Mouse (Mus musculus) myocyte (in vitro differentiated cells): Measurements from ENCODE around the gene Stac2. TPM values are rescaled to one million over a fixed set of nuclear protein-coding genes. Genes with fewer than 3 reads are reported as not detected.

Experiments used
- H3K27me3 ChIP-seq: one replicate; pipeline ENCODE4 v1.6.1; 2011; ENCODE audit not compliant: control insufficient read depth, insufficient read depth, insufficient read length
- H3K36me3 ChIP-seq: one replicate; pipeline ENCODE4 v1.6.1; 2011; ENCODE audit not compliant: control insufficient read depth, insufficient read depth
- H3K4me2 ChIP-seq: one replicate; pipeline ENCODE4 v1.6.1; 2011; ENCODE audit warnings: low read depth, control low read depth
- H3K4me3 ChIP-seq: one replicate; pipeline ENCODE4 v1.5.1; 2011; ENCODE audit warnings: mild to moderate bottlenecking, control low read depth, moderate library complexity
- H3K79me2 ChIP-seq: one replicate; pipeline ENCODE4 v1.6.1; 2011; ENCODE audit not compliant: control insufficient read depth, insufficient read depth
- H3ac ChIP-seq: one replicate; pipeline ENCODE4 v1.6.1; 2011; ENCODE audit not compliant: control insufficient read depth, insufficient read length
- CEBPB ChIP-seq: IDR thresholded peaks from 2 replicates; pipeline ENCODE4 v1.6.1; 2011; ENCODE audit warnings: mild to moderate bottlenecking, moderate library complexity; ENCODE audit not compliant: poor library complexity, insufficient read depth, severe bottlenecking
- E2F4 ChIP-seq: IDR thresholded peaks from one replicate; pipeline ENCODE4 v1.6.1; 2011; ENCODE audit warnings: mild to moderate bottlenecking, control low read depth, moderate library complexity; ENCODE audit not compliant: insufficient read depth
- MAX ChIP-seq: IDR thresholded peaks from one replicate; pipeline ENCODE4 v1.6.1; 2011; ENCODE audit warnings: low read depth, mild to moderate bottlenecking, control low read depth
- MYOD1 ChIP-seq, 3 experiments: IDR thresholded peaks; one replicate each; pipeline ENCODE4 v1.6.1; 2011; ENCODE audit warnings: control low read depth in 2 of 3, low read depth in 2 of 3, mild to moderate bottlenecking in 2 of 3, moderate library complexity in 1 of 3; ENCODE audit not compliant: insufficient read length in 2 of 3, control insufficient read depth in 1 of 3
- MYOG ChIP-seq, 3 experiments: IDR thresholded peaks; one replicate each; pipeline ENCODE4 v1.6.1; 2011; ENCODE audit warnings: control low read depth in 2 of 3, low read depth in 2 of 3, mild to moderate bottlenecking in 2 of 3; ENCODE audit not compliant: insufficient read length in 2 of 3, control insufficient read depth in 1 of 3, insufficient read depth in 1 of 3
- POLR2A ChIP-seq: IDR thresholded peaks from one replicate; pipeline ENCODE4 v1.6.1; 2011; ENCODE audit warnings: low read depth, mild to moderate bottlenecking, control low read depth, moderate library complexity; ENCODE audit not compliant: insufficient read length
- POLR2AphosphoS2 ChIP-seq: IDR thresholded peaks from one replicate; pipeline ENCODE4 v1.6.1; 2011; ENCODE audit warnings: low read depth, control low read depth; ENCODE audit not compliant: insufficient read length
- REST ChIP-seq: IDR thresholded peaks from one replicate; pipeline ENCODE4 v1.6.1; 2011; ENCODE audit warnings: mild to moderate bottlenecking, control low read depth, moderate library complexity; ENCODE audit not compliant: insufficient read depth, insufficient read length
- SRF ChIP-seq: IDR thresholded peaks from one replicate; pipeline ENCODE4 v1.6.1; 2011; ENCODE audit warnings: low read depth; ENCODE audit not compliant: control insufficient read depth, insufficient read length
- TCF12 ChIP-seq: IDR thresholded peaks from one replicate; pipeline ENCODE4 v1.6.1; 2011; ENCODE audit warnings: mild to moderate bottlenecking, control low read depth; ENCODE audit not compliant: poor library complexity, insufficient read depth, severe bottlenecking
- TCF3 ChIP-seq: IDR thresholded peaks from one replicate; pipeline ENCODE4 v1.6.1; 2011; ENCODE audit warnings: low read depth, control low read depth; ENCODE audit not compliant: insufficient read length
- USF1 ChIP-seq: IDR thresholded peaks from one replicate; pipeline ENCODE4 v1.6.1; 2011; ENCODE audit warnings: low read depth, mild to moderate bottlenecking, control low read depth, moderate library complexity
- polyA plus RNA-seq: library from polyadenylated mRNA; unstranded; fragments of >200 nt; fragmentation: generic; extraction: Trizol; gene quantifications from one replicate; pipeline ENCODE4 v1.2.1, GENCODE M21; 2012; ENCODE audit warnings: missing spikeins

Gene Stac2
- 41.7 TPM for polyA plus RNA-seq

- peak within 1 kb of the TSS; percentile 52 for H3ac ChIP-seq
- no peaks in the 10 kb centered on the region for H3K27me3 ChIP-seq
- H3K4me2 ChIP-seq: peak within 1 kb of the TSS; percentile 81
- peaks cover 36% of the 10 kb centered on the region for H3K79me2 ChIP-seq
- TF ChIP-seq SRF: no peak
- peak; percentile 86 for TF ChIP-seq POLR2A
- TF ChIP-seq MYOG (IDR thresholded peaks at IDR 0.05; ENCODE audit: control insufficient read depth in 1 of 3, insufficient read depth in 1 of 3, insufficient read length in 2 of 3, low read depth in 2 of 3): no peak
- TF ChIP-seq POLR2AphosphoS2: peak; percentile 91
- H3K4me3 ChIP-seq: peak within 1 kb of the TSS; percentile 79
- H3K36me3 ChIP-seq: no peaks in the 10 kb centered on the region
These were observed at the start of gene Stac2 for GRCm38 (mm10) chr11:98052989-98053834. Stac2 (minus strand) TSS chr11:98053462.

- TF ChIP-seq E2F4 (no peak), POLR2A (no peak), MAX (no peak), POLR2AphosphoS2 (no peak), SRF (no peak)
- Histone ChIP-seq H3K4me3 (no peak overlapping the region), H3K4me2 (no peak overlapping the region), H3K36me3 (peaks cover 5% of the 10 kb centered on the region), H3K79me2 (no peaks in the 10 kb centered on the region), H3ac (no peak overlapping the region), H3K27me3 (no peaks in the 10 kb centered on the region)
These were observed 48.1 kb upstream of the Stac2 start for GRCm38 (mm10) chr11:98101332-98101731.

GRCm38 (mm10) chr11:98090583-98090982 is 37.3 kb upstream of the Stac2 start:
- H3K4me2 ChIP-seq: no peak overlapping the region
- H3K36me3 ChIP-seq: peaks cover 14% of the 10 kb centered on the region
- no peak for TF ChIP-seq TCF12
- no peak for TF ChIP-seq E2F4
- TF ChIP-seq USF1: no peak
- no peak for TF ChIP-seq MYOD1 (IDR thresholded peaks at IDR 0.05; ENCODE audit: control insufficient read depth in 1 of 3, insufficient read length in 2 of 3, low read depth in 2 of 3)
- no peak for TF ChIP-seq MYOG (IDR thresholded peaks at IDR 0.05; ENCODE audit: control insufficient read depth in 1 of 3, insufficient read depth in 1 of 3, insufficient read length in 2 of 3, low read depth in 2 of 3)
- no peak overlapping the region for H3ac ChIP-seq
- H3K79me2 ChIP-seq: no peaks in the 10 kb centered on the region
- no peak overlapping the region for H3K4me3 ChIP-seq
- no peaks in the 10 kb centered on the region for H3K27me3 ChIP-seq

GRCm38 (mm10) chr11:98088224-98088623 is 35.0 kb upstream of the Stac2 start:
- Histone ChIP-seq H3K4me2 (no peak overlapping the region), H3K4me3 (no peak overlapping the region), H3K27me3 (no peaks in the 10 kb centered on the region), H3K36me3 (peaks cover 9% of the 10 kb centered on the region), H3K79me2 (no peaks in the 10 kb centered on the region), H3ac (no peak overlapping the region)
- TF ChIP-seq REST (no peak), TCF12 (no peak), POLR2A (no peak)

GRCm38 (mm10) chr11:98086574-98086973 is 33.3 kb upstream of the Stac2 start:
- no peak overlapping the region for H3K4me2 ChIP-seq
- no peaks in the 10 kb centered on the region for H3K27me3 ChIP-seq
- no peak overlapping the region for H3ac ChIP-seq
- no peak overlapping the region for H3K4me3 ChIP-seq
- H3K36me3 ChIP-seq: peaks cover 3% of the 10 kb centered on the region
- TF ChIP-seq E2F4: no peak
- no peak for TF ChIP-seq CEBPB
- TF ChIP-seq MYOD1 (IDR thresholded peaks at IDR 0.05; ENCODE audit: control insufficient read depth in 1 of 3, insufficient read length in 2 of 3, low read depth in 2 of 3): no peak
- TF ChIP-seq REST: no peak
- TF ChIP-seq POLR2AphosphoS2: no peak
- no peaks in the 10 kb centered on the region for H3K79me2 ChIP-seq

- TF ChIP-seq USF1 (no peak), SRF (no peak), E2F4 (no peak), MAX (no peak), REST (no peak), POLR2A (no peak), MYOG (IDR thresholded peaks at IDR 0.05; ENCODE audit: control insufficient read depth in 1 of 3, insufficient read depth in 1 of 3, insufficient read length in 2 of 3, low read depth in 2 of 3) (no peak), MYOD1 (IDR thresholded peaks at IDR 0.05; ENCODE audit: control insufficient read depth in 1 of 3, insufficient read length in 2 of 3, low read depth in 2 of 3) (no peak), POLR2AphosphoS2 (no peak), TCF3 (no peak), TCF12 (no peak), CEBPB (no peak)
- H3K27me3 ChIP-seq: no peaks in the 10 kb centered on the region
- H3K4me3 ChIP-seq: no peak overlapping the region
- no peaks in the 10 kb centered on the region for H3K79me2 ChIP-seq
- no peak overlapping the region for H3ac ChIP-seq
- H3K36me3 ChIP-seq: no peaks in the 10 kb centered on the region
- H3K4me2 ChIP-seq: no peak overlapping the region
These were observed 32.9 kb upstream of the Stac2 start for GRCm38 (mm10) chr11:98086141-98086540.
